Mouse (Mus musculus): ENCODE measurements around the gene Zdhhc21. TPM values are rescaled to one million over a fixed set of nuclear protein-coding genes. Genes with fewer than 3 reads are reported as not detected.

Zdhhc21 gene
- total and polyA plus RNA-seq, 2 experiments from 2014 or later: 14.8 to 50.3 TPM

DNA sequence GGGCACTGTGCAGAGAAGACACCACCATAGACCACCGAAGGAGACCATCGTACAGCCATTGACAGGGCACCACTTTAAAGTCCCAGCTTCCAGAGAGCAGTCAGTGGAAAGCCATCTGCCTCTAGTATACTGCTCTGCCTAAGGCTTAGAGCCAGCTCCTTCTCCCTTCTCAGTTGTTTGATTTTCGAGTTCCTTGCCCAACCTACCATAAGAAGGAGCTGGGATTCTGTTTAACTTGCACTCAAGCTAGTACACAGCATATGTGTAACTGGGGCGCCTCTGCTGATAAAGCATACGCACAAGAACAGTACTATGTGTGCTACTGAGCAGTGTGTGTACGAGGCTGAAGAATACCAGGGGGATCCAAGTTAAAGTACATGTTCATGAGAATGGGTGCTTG lies 19.4 kb upstream of the Zdhhc21 start:
- Histone ChIP-seq H3K9me3 (ENCODE audit: low read length) (no peaks in the 10 kb centered on the region), H3K4me3 (ENCODE audit: low read depth, low read length) (no peak overlapping the region), H3K4me2 (ENCODE audit: low read depth, low read length, poor library complexity, severe bottlenecking) (no peak overlapping the region), H3K4me1 (ENCODE audit: insufficient read depth, low read length) (no peaks in the 10 kb centered on the region), H3K36me3 (ENCODE audit: insufficient read depth, low read length) (no peaks in the 10 kb centered on the region), H3K9ac (replicated peaks; ENCODE audit: low read length, poor library complexity, severe bottlenecking) (no peak overlapping the region), H3K27me3 (ENCODE audit: insufficient read depth, low read length) (no peaks in the 10 kb centered on the region), H3K27ac (ENCODE audit: low read depth, low read length) (no peak overlapping the region)
- 88% methylated on average over 6 of the region's 6 CpGs for WGBS
- DNase-seq (ENCODE audit: low spot score) (no peak), ATAC-seq (ENCODE audit: low FRiP score) (no peak)
- TF ChIP-seq CTCF (IDR thresholded peaks at IDR 0.05): no peak

DNA sequence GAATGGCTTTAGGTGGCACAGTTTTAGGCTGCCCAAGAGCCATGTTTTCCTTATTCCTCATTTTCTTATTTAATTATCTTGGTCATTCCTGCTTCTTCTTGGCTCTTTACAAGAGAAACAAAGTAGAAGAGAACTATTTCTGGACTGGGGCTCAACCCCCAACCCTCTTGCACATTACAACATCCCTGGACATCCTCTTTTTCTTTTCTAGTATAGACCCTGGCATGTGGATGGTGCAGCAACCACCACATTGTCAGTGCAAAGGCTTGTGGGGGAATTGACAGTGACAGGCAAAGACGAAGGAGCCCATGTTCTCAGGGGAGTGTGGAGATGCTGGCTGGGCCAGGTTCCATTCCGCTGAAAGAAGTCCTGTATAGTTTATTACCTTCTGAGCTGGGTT lies 16.9 kb upstream of the Zdhhc21 start:
- H3K9me3 ChIP-seq (ENCODE audit: low read length): no peaks in the 10 kb centered on the region
- H3K4me2 ChIP-seq (ENCODE audit: low read depth, low read length, poor library complexity, severe bottlenecking): no peak overlapping the region
- H3K9ac ChIP-seq (replicated peaks; ENCODE audit: low read length, poor library complexity, severe bottlenecking): no peak overlapping the region
- ATAC-seq (ENCODE audit: low FRiP score) (no peak), DNase-seq (ENCODE audit: low spot score) (no peak)
- H3K4me1 ChIP-seq (ENCODE audit: insufficient read depth, low read length): no peaks in the 10 kb centered on the region; the same call in 1 of the 2 replicates
- H3K27me3 ChIP-seq (ENCODE audit: insufficient read depth, low read length): no peaks in the 10 kb centered on the region
- H3K4me3 ChIP-seq (ENCODE audit: low read depth, low read length): no peak overlapping the region
- no peak for TF ChIP-seq CTCF (IDR thresholded peaks at IDR 0.05)
- H3K27ac ChIP-seq (ENCODE audit: low read depth, low read length): no peak overlapping the region
- WGBS: 84% methylated on average over 2 of the region's 2 CpGs
- no peaks in the 10 kb centered on the region for H3K36me3 ChIP-seq (ENCODE audit: insufficient read depth, low read length)

DNA sequence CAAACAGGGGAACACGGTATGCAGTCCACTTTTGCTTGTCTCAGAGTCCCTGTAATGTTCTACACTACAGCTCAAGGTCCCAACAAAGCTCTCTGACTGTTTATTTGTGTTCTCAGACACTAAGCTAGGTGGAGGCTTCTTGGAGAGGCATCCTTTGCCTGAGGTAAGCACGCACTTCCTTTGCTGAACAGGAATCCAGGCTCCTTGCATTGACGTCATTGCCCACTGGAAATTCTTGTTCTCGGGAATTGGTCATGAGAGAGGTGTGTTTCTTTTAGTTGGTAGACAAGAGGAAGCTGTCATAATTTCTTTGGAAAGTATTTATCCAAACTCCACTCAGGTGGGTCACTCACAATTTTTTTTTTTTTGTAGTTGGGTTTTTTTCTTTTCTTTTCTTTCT lies 15.8 kb upstream of the Zdhhc21 start:
- Histone ChIP-seq H3K4me2 (ENCODE audit: low read depth, low read length, poor library complexity, severe bottlenecking) (no peak overlapping the region), H3K4me1 (ENCODE audit: insufficient read depth, low read length) (no peaks in the 10 kb centered on the region; the same call in 1 of the 2 replicates)
- 69% methylated on average over 4 of the region's 4 CpGs for WGBS

DNA sequence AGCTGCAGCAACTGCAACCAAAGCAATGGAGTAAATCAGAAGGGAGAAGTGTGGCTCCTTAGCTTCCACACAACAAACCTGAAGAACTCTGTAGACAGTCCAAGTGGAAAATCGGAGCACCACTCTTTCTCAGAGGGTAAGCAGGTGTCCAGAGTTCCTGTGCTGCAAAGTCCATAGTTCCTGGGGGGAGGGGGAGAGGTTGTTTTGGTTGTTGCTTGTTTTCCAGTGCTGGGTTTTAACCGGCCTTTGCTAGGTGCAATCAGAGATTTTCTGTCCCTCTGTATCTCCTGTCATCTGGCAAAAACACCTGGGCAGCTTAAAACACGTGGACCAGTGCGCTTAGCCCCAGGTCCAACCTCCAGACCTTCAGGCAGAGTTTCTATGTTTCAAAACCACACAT lies 15.0 kb upstream of the Zdhhc21 start:
- ATAC-seq (ENCODE audit: low FRiP score) (no peak), DNase-seq (ENCODE audit: low spot score) (no peak)
- Histone ChIP-seq H3K9me3 (ENCODE audit: low read length) (no peaks in the 10 kb centered on the region), H3K4me3 (ENCODE audit: low read depth, low read length) (no peak overlapping the region), H3K27ac (ENCODE audit: low read depth, low read length) (no peak overlapping the region), H3K27me3 (ENCODE audit: insufficient read depth, low read length) (no peaks in the 10 kb centered on the region), H3K36me3 (ENCODE audit: insufficient read depth, low read length) (no peaks in the 10 kb centered on the region), H3K9ac (replicated peaks; ENCODE audit: low read length, poor library complexity, severe bottlenecking) (no peak overlapping the region), H3K4me2 (ENCODE audit: low read depth, low read length, poor library complexity, severe bottlenecking) (no peak overlapping the region), H3K4me1 (ENCODE audit: insufficient read depth, low read length) (no peaks in the 10 kb centered on the region; the same call in 1 of the 2 replicates)
- no peak for TF ChIP-seq CTCF (IDR thresholded peaks at IDR 0.05)
- 67% methylated on average over 4 of the region's 4 CpGs for WGBS

More for the DNA sequence above, 15.8 kb upstream of the Zdhhc21 start:
- H3K27me3 ChIP-seq (ENCODE audit: insufficient read depth, low read length): no peaks in the 10 kb centered on the region
- no peak for TF ChIP-seq CTCF (IDR thresholded peaks at IDR 0.05)
- H3K36me3 ChIP-seq (ENCODE audit: insufficient read depth, low read length): no peaks in the 10 kb centered on the region
- H3K9ac ChIP-seq (replicated peaks; ENCODE audit: low read length, poor library complexity, severe bottlenecking): no peak overlapping the region
- no peak for ATAC-seq (ENCODE audit: low FRiP score)
- DNase-seq (ENCODE audit: low spot score): no peak
- H3K4me3 ChIP-seq (ENCODE audit: low read depth, low read length): no peak overlapping the region
- no peak overlapping the region for H3K27ac ChIP-seq (ENCODE audit: low read depth, low read length)
- H3K9me3 ChIP-seq (ENCODE audit: low read length): no peaks in the 10 kb centered on the region

DNA sequence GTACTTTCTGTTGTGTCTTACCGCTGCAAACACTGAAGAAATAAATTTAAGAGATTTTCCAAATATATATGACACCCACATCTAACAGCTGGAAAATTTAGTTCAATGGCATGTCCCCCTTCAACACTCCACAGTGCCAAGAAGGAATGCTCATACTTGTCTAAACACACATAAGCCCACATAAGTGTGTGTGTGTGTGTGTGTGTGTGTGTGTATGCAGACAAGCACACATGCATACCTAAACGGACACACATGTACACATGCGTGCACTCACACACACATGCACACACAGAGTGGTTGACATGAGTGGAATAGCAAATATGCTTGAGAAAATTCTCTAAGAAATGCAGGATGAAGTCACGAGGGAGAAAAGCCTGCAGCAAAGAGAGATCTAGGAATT lies 12.8 kb upstream of the Zdhhc21 start:
- H3K9ac ChIP-seq (replicated peaks; ENCODE audit: low read length, poor library complexity, severe bottlenecking): no peak overlapping the region; the same call in 1 of the 2 replicates
- DNase-seq (ENCODE audit: low spot score) (no peak), ATAC-seq (ENCODE audit: low FRiP score) (no peak)
- H3K36me3 ChIP-seq (ENCODE audit: insufficient read depth, low read length): no peaks in the 10 kb centered on the region
- H3K9me3 ChIP-seq (ENCODE audit: low read length): no peaks in the 10 kb centered on the region
- H3K27me3 ChIP-seq (ENCODE audit: insufficient read depth, low read length): no peaks in the 10 kb centered on the region
- H3K4me2 ChIP-seq (ENCODE audit: low read depth, low read length, poor library complexity, severe bottlenecking): no peak overlapping the region
- H3K4me3 ChIP-seq (ENCODE audit: low read depth, low read length): no peak overlapping the region
- 74% methylated on average over 4 of the region's 4 CpGs for WGBS
- no peak overlapping the region for H3K27ac ChIP-seq (ENCODE audit: low read depth, low read length)
- TF ChIP-seq CTCF (IDR thresholded peaks at IDR 0.05): no peak
- no peaks in the 10 kb centered on the region; the same call in 1 of the 2 replicates for H3K4me1 ChIP-seq (ENCODE audit: insufficient read depth, low read length)

DNA sequence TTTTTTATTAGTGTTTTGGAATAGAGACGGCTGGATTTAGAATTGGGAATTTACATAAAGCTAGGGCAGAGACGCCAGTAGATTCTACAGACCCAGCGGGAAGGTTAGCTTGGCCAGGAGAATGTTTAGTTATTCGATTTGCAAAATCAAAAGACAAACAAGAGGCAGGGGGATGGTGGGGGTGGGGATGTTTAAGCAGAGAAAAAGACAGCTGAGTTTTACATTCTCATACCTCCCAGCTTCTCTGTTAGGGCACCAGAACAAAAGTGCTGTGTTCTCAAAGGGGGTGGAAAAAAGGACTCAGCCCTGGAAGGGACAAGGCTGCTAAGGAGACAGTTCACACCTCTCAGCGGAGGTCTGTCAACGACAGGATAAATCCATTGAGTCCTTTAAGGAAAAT lies 12.4 kb upstream of the Zdhhc21 start:
- H3K4me3 ChIP-seq (ENCODE audit: low read depth, low read length): no peak overlapping the region
- no peak overlapping the region for H3K27ac ChIP-seq (ENCODE audit: low read depth, low read length)
- 30% methylated on average over 6 of the region's 6 CpGs for WGBS
- H3K27me3 ChIP-seq (ENCODE audit: insufficient read depth, low read length): no peaks in the 10 kb centered on the region
- ATAC-seq (ENCODE audit: low FRiP score): no peak
- H3K9me3 ChIP-seq (ENCODE audit: low read length): no peaks in the 10 kb centered on the region
- no peaks in the 10 kb centered on the region; the same call in 1 of the 2 replicates for H3K4me1 ChIP-seq (ENCODE audit: insufficient read depth, low read length)
- no peak for TF ChIP-seq CTCF (IDR thresholded peaks at IDR 0.05)
- DNase-seq (ENCODE audit: low spot score): no peak
- no peak overlapping the region for H3K4me2 ChIP-seq (ENCODE audit: low read depth, low read length, poor library complexity, severe bottlenecking)
- H3K36me3 ChIP-seq (ENCODE audit: insufficient read depth, low read length): no peaks in the 10 kb centered on the region
- no peak overlapping the region for H3K9ac ChIP-seq (replicated peaks; ENCODE audit: low read length, poor library complexity, severe bottlenecking)

All from midbrain, postnatal 0 days (tissue).